Mouse (Mus musculus) bone marrow, adult 2 months (tissue): ENCODE results near the gene Apbb2. TPM values are rescaled to one million over a fixed set of nuclear protein-coding genes. Genes with fewer than 3 reads are reported as not detected.

Experiments used
- H3K27ac ChIP-seq: fragments of 200-500 bp; 2 replicates; pipeline ENCODE4 v1.5.1; 2012; ENCODE audit warnings: low read depth, mild to moderate bottlenecking, control low read depth, inconsistent platforms, low read length; ENCODE audit not compliant: control insufficient read depth, poor library complexity, insufficient read depth
- H3K4me1 ChIP-seq: fragments of 200-500 bp; 2 replicates; pipeline ENCODE4 v1.6.1; 2011; ENCODE audit warnings: low read length; ENCODE audit not compliant: control insufficient read depth, insufficient read depth
- H3K4me3 ChIP-seq: fragments of 200-500 bp; replicated peaks from 2 replicates; pipeline ENCODE3; 2011; ENCODE audit warnings: mild to moderate bottlenecking, low read depth, low read length, control low read depth; ENCODE audit not compliant: control insufficient read depth
- CTCF ChIP-seq: fragments of 200-500 bp; IDR thresholded peaks from 2 replicates; pipeline ENCODE4 v1.5.1; 2011; ENCODE audit warnings: low read length, control low read depth; ENCODE audit not compliant: control insufficient read depth, insufficient read depth
- POLR2A ChIP-seq: fragments of 200-500 bp; IDR thresholded peaks from 2 replicates; pipeline ENCODE4 v1.6.1; 2011; ENCODE audit warnings: low read depth, mild to moderate bottlenecking, control low read depth, low read length, borderline replicate concordance; ENCODE audit not compliant: control insufficient read depth
- WGBS: fragments of 180-500 bp; shearing (Covaris S2); methylation state at CpG from one replicate; pipeline ENCODE4 v1.1.7; 2018; 5-methylcytosine and 5-hydroxymethylcytosine counted together
- polyA plus RNA-seq: library from polyadenylated mRNA; stranded (reverse); fragments of >200 nt; gene quantifications from 2 replicates; pipeline ENCODE4 v1.2.4, GENCODE M21; 2011; ENCODE audit warnings: low replicate concordance; ENCODE audit not compliant: missing spikeins, insufficient read depth, insufficient read length

The Apbb2 gene
- polyA plus RNA-seq, 1 experiment, result 6.6 TPM

DNA sequence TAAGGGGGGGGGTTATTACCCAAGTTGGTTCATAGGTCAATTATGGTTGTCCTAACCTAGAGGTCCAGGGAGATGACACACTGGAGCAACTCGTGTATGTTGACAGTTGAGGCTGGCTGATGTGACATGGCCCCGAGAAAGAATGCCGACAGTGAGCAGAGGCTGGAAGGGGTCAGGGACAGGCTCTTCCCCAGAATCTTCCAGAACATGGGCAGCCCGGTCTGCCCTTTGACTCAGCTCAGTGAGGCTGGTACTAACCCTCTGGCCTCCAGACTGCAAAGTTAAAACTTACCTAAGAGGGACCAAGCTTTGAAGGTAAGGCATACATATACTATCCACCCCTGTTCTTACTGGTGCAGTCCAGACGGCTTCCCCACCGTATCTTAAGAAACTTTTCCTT, 268.0 kb downstream of the Apbb2 start:
- H3K4me1 ChIP-seq, result no peaks in the 10 kb centered on the region
- H3K27ac ChIP-seq, result no peak overlapping the region
- no peak for TF ChIP-seq POLR2A
- no peak for TF ChIP-seq CTCF
- 85% methylated on average over 6 of the region's 6 CpGs for WGBS
- H3K4me3 ChIP-seq, result no peak overlapping the region

DNA sequence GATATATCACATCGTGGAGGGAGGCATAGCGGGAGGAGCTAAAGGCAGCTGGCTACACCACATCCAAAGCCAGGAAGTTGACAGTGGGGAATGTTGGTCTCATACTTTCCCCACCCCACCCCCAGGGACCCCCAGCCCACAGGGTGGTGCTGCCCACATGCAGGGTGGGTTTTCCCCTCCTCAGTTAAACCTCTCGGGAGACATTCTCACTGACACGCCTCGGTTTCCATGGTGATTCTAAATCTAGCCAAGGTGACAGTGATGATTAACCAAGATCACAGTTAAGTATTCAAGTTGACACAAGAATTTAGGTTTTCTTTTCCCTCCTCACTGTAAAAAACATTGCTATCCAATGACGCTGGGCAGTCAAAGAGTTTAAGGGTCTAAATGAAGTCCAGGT, 270.2 kb downstream of the Apbb2 start:
- WGBS, result 75% methylated on average over 6 of the region's 6 CpGs
- H3K4me3 ChIP-seq, result no peak overlapping the region
- TF ChIP-seq POLR2A (no peak), CTCF (no peak)
- no peak overlapping the region for H3K27ac ChIP-seq
- no peaks in the 10 kb centered on the region for H3K4me1 ChIP-seq

DNA sequence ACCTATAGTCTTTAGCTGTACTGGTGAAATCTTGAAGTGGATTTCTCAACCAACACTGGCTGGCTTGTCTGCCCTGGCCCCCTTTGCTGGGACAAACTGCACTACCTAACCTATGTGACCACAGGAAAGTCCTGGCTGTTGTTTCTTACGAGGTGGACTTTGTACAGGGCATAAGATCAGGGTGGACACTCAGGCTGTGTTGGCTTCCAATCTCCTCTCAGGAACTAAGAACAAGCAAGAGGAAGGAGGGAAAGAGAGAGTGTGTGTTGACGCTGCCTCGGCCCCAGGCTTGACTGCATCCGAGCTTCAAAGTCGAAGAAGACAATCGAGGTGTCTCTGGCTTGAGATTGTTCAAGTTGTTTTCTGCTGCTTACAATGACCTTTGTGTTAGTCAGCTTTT, 271.8 kb downstream of the Apbb2 start:
- TF ChIP-seq POLR2A, result no peak
- no peak for TF ChIP-seq CTCF
- 88% methylated on average over 6 of the region's 6 CpGs for WGBS
- Histone ChIP-seq H3K27ac (no peak overlapping the region), H3K4me3 (no peak overlapping the region), H3K4me1 (no peaks in the 10 kb centered on the region)

DNA sequence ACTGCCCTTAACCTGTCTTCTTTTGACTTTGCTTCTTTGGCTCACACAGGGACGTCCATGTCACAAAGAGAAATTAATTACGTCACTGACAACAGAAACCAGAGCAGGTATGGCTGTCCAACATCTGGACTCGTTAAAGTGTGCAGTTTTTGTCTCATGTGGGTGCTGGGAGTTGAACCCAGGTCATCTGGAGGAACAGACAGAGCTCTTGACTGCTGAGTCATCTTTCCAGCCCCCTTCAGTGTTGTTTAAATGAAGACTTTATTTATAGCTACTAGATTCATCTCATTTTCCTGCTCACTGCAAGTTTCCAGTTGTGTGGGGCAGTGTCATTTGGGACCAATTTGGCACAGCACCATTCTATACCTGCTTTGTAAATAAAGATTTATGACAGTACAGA, 273.4 kb downstream of the Apbb2 start:
- H3K4me1 ChIP-seq, result no peaks in the 10 kb centered on the region
- no peak overlapping the region for H3K4me3 ChIP-seq
- no peak overlapping the region for H3K27ac ChIP-seq
- 33% methylated on average over 3 of the region's 3 CpGs for WGBS
- TF ChIP-seq POLR2A (no peak), CTCF (no peak)

DNA sequence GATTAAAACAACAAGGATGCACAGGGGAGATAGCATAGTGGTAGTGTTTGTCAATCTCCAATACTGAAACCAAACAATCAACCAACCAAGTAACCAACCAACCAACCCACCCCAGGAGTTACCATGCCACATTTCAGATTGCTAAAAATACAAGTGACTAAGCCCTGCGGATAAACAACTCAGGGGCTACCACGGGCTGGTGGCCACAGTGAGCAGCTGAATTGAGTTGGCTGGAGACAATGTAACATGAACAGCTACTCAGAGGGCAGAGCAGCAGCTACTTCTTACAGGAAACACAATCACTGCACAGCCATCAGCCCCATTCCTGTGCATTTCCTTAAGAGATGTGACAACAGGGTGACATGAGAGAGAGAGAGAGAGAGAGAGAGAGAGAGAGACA, 274.4 kb downstream of the Apbb2 start:
- H3K27ac ChIP-seq, result no peak overlapping the region
- TF ChIP-seq POLR2A (no peak), CTCF (no peak)
- 59% methylated on average over 2 of the region's 2 CpGs for WGBS
- no peak overlapping the region for H3K4me3 ChIP-seq
- no peaks in the 10 kb centered on the region for H3K4me1 ChIP-seq

DNA sequence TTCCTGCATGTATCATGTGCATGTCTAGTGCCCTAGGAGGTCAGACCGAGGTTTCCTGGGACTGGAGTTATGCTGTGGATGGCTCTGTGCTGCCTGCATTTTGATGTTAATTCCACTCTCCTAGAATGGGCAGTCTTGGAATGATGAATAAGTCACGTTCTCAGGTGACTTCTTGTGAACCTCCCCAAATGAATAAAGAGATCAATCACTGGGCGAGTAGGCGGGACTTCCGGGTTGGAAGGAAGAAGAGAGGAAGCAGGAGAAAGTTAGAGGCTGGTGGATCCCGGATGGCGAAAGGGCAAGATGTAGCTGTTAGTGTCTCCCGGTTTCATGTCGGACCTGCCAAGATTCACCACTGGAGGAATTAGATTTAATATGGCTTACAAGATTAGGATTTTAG, 276.3 kb downstream of the Apbb2 start:
- no peaks in the 10 kb centered on the region; the same call in none of the 2 replicates for H3K4me1 ChIP-seq

GRCm38 (mm10) chr5:66341848-66342247, 276.7 kb downstream of the Apbb2 start:
- Histone ChIP-seq H3K27ac (no peak overlapping the region), H3K4me1 (no peaks in the 10 kb centered on the region; the same call in none of the 2 replicates), H3K4me3 (no peak overlapping the region)
- WGBS, result 81% methylated on average over 10 of the region's 10 CpGs
- no peak for TF ChIP-seq CTCF
- no peak for TF ChIP-seq POLR2A

More for the DNA sequence above, 276.3 kb downstream of the Apbb2 start:
- Histone ChIP-seq H3K27ac (no peak overlapping the region), H3K4me3 (no peak overlapping the region)
- 77% methylated on average over 9 of the region's 9 CpGs for WGBS
- TF ChIP-seq CTCF (no peak), POLR2A (no peak)

DNA sequence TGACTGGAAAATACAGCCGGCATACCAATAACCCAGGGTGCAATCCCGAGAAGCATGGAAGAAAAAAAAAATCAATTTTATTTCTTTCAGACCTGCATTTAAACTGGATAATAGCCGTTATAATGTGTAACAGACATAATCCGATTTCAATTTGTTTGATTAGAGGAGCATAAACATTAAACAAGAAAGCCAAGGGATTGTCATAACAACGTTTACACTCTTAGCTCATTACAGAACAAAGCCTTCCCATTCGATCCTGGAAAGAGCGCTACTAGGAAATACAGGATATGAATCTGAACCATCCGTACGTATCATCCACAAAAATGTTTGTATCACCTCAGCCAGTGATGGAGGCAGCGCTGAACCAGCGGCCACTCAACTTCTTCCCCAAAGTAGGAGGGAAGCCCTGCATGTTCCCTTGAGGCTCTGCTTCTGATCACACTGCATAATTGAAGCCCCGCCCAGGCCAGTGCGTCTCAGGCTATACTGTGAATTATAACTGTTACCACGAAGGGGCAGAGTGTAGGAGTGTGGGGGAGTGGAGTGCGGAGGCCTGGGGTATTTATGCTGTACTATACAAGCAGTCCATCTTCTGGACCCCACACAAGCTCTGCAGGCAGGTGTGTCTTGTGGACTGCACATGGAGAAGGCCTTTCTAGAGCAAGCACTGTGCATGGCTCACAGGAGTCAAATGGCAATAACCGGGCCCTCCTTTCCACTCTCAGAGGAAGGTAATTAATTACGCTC, 278.1 kb downstream of the Apbb2 start:
- no peak overlapping the region for H3K27ac ChIP-seq
- no peak overlapping the region for H3K4me3 ChIP-seq
- H3K4me1 ChIP-seq, result no peaks in the 10 kb centered on the region; the same call in none of the 2 replicates
- TF ChIP-seq CTCF (no peak), POLR2A (no peak)
- 81% methylated on average over 17 of the region's 17 CpGs for WGBS
